Mouse (Mus musculus): ENCODE data around the gene Lama5.

DNA sequence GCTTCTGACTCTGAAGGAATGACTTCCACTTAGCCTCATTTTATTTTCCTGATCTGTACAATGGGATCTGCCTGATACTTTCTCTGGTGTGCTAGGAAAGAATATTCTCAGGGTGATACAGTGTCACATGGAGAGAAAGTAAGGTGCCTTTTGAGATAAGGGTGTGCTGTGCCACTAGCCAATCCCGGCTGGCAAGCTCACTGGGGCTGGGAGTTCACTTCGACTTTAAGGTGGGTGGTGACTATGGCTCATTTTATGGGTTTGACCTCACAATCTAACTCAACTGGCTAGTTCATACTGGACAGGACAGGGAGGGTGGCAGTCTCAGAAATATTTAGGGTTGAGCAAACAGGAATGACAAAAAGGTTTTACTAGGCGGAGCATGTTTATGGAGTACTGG, 11.3 kb upstream of the Lama5 start:
- TF ChIP-seq POLR2A (IDR thresholded peaks at IDR 0.05; ENCODE audit: control insufficient read depth, low read depth, low read length) (no peak), CTCF (IDR thresholded peaks at IDR 0.05; ENCODE audit: control insufficient read depth, insufficient read depth, insufficient replicate concordance, low read depth, low read length) (no peak)
